Mouse (Mus musculus) urinary bladder, postnatal 14 days (tissue): Measurements from ENCODE around the gene Hoxa3.

Experiments
- DNase-seq: peaks from one replicate; pipeline ENCODE4 v3.0.0; 2021; ENCODE audit warnings: low spot score

The Hoxa3 gene

GRCm38 (mm10) chr6:52213119-52213986, at the start of gene Hoxa3, which contains the start of gene Gm28308:
Gene Hoxa3, minus strand, starts transcription at chr6:52213336.
Gene Gm28308, minus strand, starts transcription at chr6:52213339.
- peak; percentile 73 for DNase-seq

- no peak for DNase-seq
Measured at GRCm38 (mm10) chr6:52262463-52263320, 49.6 kb upstream of the Hoxa3 start.

GRCm38 (mm10) chr6:52261751-52262462, 48.8 kb upstream of the Hoxa3 start:
- DNase-seq, result no peak

GRCm38 (mm10) chr6:52260654-52261575, 47.8 kb upstream of the Hoxa3 start, which contains the start of gene Hoxa13:
Gene Hoxa13, minus strand, starts transcription at chr6:52260880.
- peak; percentile 74 for DNase-seq

GRCm38 (mm10) chr6:52259811-52260261, 46.7 kb upstream of the Hoxa3 start:
- peak; percentile 59 for DNase-seq

GRCm38 (mm10) chr6:52259081-52259790, 46.1 kb upstream of the Hoxa3 start:
- no peak for DNase-seq

- peak; percentile 91 for DNase-seq
Measured at GRCm38 (mm10) chr6:52256956-52257355, 43.8 kb upstream of the Hoxa3 start.

- peak; percentile 74 for DNase-seq
Measured at GRCm38 (mm10) chr6:52253511-52254500, 40.7 kb upstream of the Hoxa3 start.

GRCm38 (mm10) chr6:52252775-52253376, 39.7 kb upstream of the Hoxa3 start:
- peak; percentile 53 for DNase-seq

- DNase-seq, result peak; percentile 35
Measured at GRCm38 (mm10) chr6:52252016-52252774, 39.1 kb upstream of the Hoxa3 start.

GRCm38 (mm10) chr6:52251177-52251879, 38.2 kb upstream of the Hoxa3 start:
- DNase-seq, result no peak

- DNase-seq, result no peak
Measured at GRCm38 (mm10) chr6:52249826-52250225, 36.7 kb upstream of the Hoxa3 start.

GRCm38 (mm10) chr6:52249415-52249738, 36.2 kb upstream of the Hoxa3 start:
- DNase-seq, result no peak

GRCm38 (mm10) chr6:52248638-52249414, 35.7 kb upstream of the Hoxa3 start:
- peak; percentile 51 for DNase-seq

GRCm38 (mm10) chr6:52247766-52248637, 34.9 kb upstream of the Hoxa3 start:
- DNase-seq, result peak; percentile 50
